Mouse (Mus musculus): Measurements from ENCODE around the gene Col15a1. TPM values are rescaled to one million over a fixed set of nuclear protein-coding genes. Genes with fewer than 3 reads are reported as not detected.
A peak's percentile ranks its signal among the peaks of the same experiment; 100 is the strongest.

The Col15a1 gene
- polyA plus RNA-seq, 1 experiment: 17.2 TPM

DNA sequence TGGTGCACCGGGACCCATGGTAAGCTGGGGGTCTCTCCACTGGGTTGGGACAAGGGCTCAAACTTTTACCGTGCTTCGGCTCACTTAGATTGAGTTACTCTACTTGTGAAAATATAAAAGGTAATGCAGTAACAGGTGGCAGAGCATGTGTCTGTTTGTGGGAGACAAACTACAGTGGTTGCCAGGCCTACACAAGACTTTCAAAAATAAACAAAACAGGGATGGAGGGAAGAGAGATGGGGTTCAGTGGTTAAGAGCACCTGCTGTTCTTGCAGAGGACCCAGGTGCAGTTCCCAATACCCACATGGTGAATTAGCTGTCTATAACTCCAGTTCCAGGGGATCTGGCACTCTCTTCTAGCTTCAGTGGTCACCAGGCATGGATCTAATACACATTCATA, 81.6 kb downstream of the Col15a1 start:
- no peak for DNase-seq (ENCODE audit: low read depth)
- no peak for TF ChIP-seq POLR2A (IDR thresholded peaks at IDR 0.05; ENCODE audit: borderline replicate concordance, extremely low read depth, insufficient read depth, insufficient read length, poor library complexity, severe bottlenecking)
- no peak for TF ChIP-seq CTCF (IDR thresholded peaks at IDR 0.05; ENCODE audit: borderline replicate concordance, extremely low read depth, insufficient read depth, insufficient read length)

DNA sequence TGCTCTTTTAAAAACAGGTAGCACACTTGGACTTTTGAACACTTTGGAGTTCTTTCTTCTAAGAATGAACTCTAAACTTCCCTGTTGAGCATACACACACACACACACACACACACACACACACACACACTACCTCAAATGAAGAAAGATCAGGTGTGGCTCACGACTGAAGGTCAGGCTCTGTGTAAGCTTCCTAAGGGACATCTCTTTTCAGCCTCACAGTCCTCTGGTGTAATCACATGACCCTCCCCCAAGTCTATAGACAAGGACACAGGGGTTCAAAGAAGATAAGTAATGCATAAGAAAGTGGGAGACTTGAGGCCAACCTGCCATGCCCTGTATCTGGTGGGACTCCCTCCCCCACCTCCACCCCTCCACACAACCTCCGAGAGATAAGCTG, 82.5 kb downstream of the Col15a1 start:
- TF ChIP-seq POLR2A (IDR thresholded peaks at IDR 0.05; ENCODE audit: borderline replicate concordance, extremely low read depth, insufficient read depth, insufficient read length, poor library complexity, severe bottlenecking): no peak
- no peak for TF ChIP-seq CTCF (IDR thresholded peaks at IDR 0.05; ENCODE audit: borderline replicate concordance, extremely low read depth, insufficient read depth, insufficient read length)

DNA sequence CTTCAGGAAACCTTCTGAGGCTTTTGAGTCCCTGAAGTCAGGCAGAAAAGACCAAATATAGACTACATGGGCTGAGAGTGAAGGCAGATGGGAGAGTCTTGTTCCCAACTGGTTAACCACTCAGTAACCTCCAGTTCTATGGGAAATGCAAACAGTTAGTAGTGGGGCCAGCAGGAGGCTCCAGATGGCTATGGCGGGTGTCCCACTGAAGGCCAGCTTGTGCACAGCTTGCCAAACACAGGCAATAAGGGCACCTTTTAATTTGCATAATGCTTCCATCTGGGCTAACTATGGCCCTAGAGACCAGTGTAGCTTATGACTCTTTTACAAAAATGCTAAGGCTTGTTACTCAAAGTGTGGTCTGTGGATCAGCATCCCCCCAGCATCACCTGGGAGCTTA, 83.1 kb downstream of the Col15a1 start:
- DNase-seq (ENCODE audit: low read depth): peak; percentile 85
- TF ChIP-seq CTCF (IDR thresholded peaks at IDR 0.05; ENCODE audit: borderline replicate concordance, extremely low read depth, insufficient read depth, insufficient read length): no peak
- TF ChIP-seq POLR2A (IDR thresholded peaks at IDR 0.05; ENCODE audit: borderline replicate concordance, extremely low read depth, insufficient read depth, insufficient read length, poor library complexity, severe bottlenecking): no peak

More for the DNA sequence above, 82.5 kb downstream of the Col15a1 start:
- DNase-seq (ENCODE audit: low read depth): no peak

DNA sequence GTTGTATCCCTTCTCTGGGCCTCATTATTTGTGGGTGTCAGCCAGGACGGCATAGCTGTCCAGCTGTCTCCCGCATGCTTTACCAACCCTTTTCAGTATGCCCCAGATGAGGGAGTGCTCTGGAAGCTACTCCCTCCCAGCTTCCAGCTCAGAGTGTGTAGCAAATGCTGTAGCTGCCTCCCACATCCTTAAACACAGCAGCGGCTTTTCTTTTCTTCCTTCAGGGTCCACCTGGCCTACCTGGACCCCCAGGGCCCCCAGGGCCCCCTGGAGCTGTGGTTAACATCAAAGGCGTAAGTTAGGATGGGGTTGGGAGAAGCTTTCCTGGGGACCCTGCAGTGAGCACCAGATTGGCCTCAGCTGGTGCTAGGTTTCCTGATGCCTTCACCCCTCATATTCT, 85.0 kb downstream of the Col15a1 start:
- TF ChIP-seq CTCF (IDR thresholded peaks at IDR 0.05; ENCODE audit: borderline replicate concordance, extremely low read depth, insufficient read depth, insufficient read length): no peak
- no peak for TF ChIP-seq POLR2A (IDR thresholded peaks at IDR 0.05; ENCODE audit: borderline replicate concordance, extremely low read depth, insufficient read depth, insufficient read length, poor library complexity, severe bottlenecking)
- DNase-seq (ENCODE audit: low read depth): peak; percentile 12

DNA sequence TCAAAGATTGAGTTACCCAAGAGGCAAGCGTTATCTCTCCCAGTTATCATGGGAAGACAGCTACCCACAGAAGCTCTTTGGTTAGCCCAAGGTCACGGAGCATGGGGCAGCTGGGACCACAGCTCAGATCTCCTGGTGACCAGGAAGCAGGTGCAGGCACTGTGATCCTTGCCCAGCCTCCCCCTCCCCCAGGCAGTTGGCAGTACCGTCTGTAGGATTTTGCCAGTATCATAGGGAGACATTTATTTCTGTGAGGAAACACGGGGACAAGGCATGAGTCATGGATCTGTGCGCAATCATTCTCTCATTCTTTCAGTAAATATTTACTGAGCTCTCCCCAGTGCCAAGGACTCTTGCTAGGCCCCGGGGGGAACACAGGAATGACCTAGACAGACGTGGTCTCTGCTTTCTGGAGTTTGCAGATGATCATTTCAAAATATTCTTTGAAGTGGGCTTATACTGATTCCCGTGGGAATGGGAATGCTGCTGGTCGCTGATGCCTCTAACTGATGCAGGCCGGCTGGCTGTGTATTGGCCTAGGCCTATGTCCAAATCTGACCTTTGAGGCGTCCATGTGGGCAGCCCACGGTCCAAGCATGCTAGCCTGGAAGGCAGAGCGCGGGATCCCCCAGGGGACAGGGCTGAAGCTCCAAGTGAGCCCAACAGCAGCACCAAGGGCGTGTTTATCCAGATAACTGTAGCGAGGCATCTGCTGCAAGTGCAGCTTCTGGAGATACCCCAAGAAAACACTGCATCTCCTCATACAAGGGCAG, 86.0 kb downstream of the Col15a1 start:
- peak; percentile 34 for DNase-seq (ENCODE audit: low read depth)
- TF ChIP-seq POLR2A (IDR thresholded peaks at IDR 0.05; ENCODE audit: borderline replicate concordance, extremely low read depth, insufficient read depth, insufficient read length, poor library complexity, severe bottlenecking): no peak
- TF ChIP-seq CTCF (IDR thresholded peaks at IDR 0.05; ENCODE audit: borderline replicate concordance, extremely low read depth, insufficient read depth, insufficient read length): no peak

DNA sequence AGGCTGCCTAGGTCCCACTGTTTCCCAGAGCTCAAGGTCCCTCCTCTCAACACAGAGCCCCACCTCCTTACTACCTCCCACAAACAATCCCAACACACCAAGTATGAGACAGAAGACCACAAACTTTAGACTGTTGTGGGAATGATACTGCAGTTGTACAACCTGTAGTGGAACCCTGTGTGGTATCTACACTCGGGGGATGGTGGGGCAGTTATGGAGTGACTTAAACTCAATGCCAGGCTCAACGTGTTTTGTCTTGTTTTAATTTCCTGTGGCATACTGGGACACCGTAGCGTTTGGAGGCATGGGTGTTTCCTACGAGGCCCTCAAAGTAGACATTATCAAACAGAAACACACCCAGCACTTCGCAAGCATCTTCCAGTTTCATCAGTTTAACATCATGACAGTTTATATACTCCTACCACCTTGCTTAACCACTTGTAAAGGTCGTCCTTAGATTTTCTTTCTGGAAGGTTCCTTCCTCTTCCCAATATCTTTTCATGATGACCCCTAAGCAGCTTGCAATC, 86.6 kb downstream of the Col15a1 start:
- no peak for DNase-seq (ENCODE audit: low read depth)
- TF ChIP-seq POLR2A (IDR thresholded peaks at IDR 0.05; ENCODE audit: borderline replicate concordance, extremely low read depth, insufficient read depth, insufficient read length, poor library complexity, severe bottlenecking) (no peak), CTCF (IDR thresholded peaks at IDR 0.05; ENCODE audit: borderline replicate concordance, extremely low read depth, insufficient read depth, insufficient read length) (no peak)

DNA sequence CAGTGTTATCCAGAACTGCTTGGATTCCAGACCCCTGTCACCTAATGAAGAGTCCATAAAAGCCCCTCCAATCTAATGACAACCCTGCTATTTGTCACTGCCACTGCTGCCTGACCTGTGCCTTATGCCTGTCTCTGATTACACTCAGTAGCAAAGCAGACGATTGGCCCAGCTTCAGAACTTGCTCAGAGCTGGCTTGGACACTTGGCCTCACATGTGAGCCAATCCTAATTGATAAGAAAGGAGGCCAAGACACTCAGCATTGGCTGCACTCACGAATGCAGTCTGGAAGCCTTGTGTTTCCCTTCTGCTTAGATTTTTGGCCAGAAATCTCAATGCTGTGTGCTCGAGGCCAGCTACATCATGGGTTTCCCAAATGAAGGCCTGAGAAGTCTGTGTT, 87.6 kb downstream of the Col15a1 start:
- TF ChIP-seq POLR2A (IDR thresholded peaks at IDR 0.05; ENCODE audit: borderline replicate concordance, extremely low read depth, insufficient read depth, insufficient read length, poor library complexity, severe bottlenecking) (no peak), CTCF (IDR thresholded peaks at IDR 0.05; ENCODE audit: borderline replicate concordance, extremely low read depth, insufficient read depth, insufficient read length) (no peak)
- DNase-seq (ENCODE audit: low read depth): peak; percentile 52

DNA sequence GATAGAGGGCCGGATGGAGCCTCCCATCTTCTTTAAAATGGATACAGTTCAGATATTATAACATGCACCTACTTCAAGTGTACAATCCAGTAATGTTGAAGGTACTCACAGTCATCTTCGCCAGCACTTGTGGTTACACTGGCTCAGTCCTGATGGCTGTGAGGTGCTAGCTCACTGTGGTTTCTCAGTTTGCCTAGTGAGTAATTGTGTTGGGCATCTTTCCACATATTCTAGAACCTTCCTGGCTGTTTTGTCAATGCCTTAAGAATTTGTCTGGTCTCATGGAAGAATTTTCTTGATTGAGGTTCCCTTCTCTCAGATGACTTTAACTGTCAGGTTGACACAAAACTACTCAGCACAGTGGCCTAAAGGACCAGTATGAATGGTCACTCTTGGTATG, 92.7 kb downstream of the Col15a1 start:
- DNase-seq (ENCODE audit: low read depth): no peak
- TF ChIP-seq CTCF (IDR thresholded peaks at IDR 0.05; ENCODE audit: borderline replicate concordance, extremely low read depth, insufficient read depth, insufficient read length) (no peak), POLR2A (IDR thresholded peaks at IDR 0.05; ENCODE audit: borderline replicate concordance, extremely low read depth, insufficient read depth, insufficient read length, poor library complexity, severe bottlenecking) (no peak)

DNA sequence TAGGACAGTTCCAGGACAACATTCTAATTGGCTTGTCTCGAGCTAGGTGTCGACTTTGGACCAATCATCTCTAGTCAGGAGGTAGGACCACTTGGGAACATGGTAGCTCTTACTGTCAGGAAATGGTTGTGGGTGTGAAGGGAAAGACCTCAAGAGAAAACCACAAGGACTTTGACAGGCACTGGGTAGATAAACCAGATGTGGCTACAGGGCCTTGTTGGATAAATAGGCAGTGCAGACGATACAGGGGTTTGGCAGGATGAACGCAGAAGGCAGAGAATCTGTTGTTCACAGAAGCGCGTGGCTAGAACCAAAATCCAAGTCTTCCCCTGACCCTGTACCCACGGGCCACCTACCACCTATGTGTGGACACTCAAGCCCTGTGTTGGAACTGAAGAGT, 94.6 kb downstream of the Col15a1 start:
- DNase-seq (ENCODE audit: low read depth): no peak
- TF ChIP-seq POLR2A (IDR thresholded peaks at IDR 0.05; ENCODE audit: borderline replicate concordance, extremely low read depth, insufficient read depth, insufficient read length, poor library complexity, severe bottlenecking): no peak
- no peak for TF ChIP-seq CTCF (IDR thresholded peaks at IDR 0.05; ENCODE audit: borderline replicate concordance, extremely low read depth, insufficient read depth, insufficient read length)

DNA sequence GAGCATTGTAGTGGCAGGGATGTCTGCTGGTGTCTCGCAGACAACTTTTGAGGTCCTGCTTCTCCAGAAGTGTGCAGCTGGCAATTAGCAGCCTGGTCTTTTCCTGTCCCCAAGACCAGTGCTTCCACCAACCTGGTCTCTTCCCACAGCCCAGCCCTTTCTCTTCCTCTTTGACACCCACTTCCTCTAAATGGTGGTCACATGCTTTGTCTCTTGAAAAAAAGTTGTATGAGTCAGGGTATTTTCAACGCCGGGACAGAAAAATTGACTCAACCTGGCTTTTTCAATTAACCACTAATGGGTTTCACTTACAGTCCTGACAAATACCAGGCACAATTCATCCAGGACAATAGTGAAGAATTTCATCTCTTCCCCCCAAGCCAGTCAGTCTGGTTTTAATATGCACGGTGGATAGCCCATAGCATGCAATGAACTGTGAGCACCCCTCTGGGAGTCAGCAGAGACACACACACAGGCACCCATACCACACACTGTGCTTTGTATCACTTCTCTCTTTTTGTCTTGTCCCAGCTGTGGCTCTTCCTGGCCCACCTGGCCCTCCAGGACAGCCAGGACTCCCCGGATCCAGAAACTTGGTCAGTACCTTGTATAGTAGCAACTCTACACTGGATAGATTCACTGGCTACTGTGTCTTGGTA, 95.5 kb downstream of the Col15a1 start:
- TF ChIP-seq POLR2A (IDR thresholded peaks at IDR 0.05; ENCODE audit: borderline replicate concordance, extremely low read depth, insufficient read depth, insufficient read length, poor library complexity, severe bottlenecking) (no peak), CTCF (IDR thresholded peaks at IDR 0.05; ENCODE audit: borderline replicate concordance, extremely low read depth, insufficient read depth, insufficient read length) (no peak)
- no peak for DNase-seq (ENCODE audit: low read depth)

DNA sequence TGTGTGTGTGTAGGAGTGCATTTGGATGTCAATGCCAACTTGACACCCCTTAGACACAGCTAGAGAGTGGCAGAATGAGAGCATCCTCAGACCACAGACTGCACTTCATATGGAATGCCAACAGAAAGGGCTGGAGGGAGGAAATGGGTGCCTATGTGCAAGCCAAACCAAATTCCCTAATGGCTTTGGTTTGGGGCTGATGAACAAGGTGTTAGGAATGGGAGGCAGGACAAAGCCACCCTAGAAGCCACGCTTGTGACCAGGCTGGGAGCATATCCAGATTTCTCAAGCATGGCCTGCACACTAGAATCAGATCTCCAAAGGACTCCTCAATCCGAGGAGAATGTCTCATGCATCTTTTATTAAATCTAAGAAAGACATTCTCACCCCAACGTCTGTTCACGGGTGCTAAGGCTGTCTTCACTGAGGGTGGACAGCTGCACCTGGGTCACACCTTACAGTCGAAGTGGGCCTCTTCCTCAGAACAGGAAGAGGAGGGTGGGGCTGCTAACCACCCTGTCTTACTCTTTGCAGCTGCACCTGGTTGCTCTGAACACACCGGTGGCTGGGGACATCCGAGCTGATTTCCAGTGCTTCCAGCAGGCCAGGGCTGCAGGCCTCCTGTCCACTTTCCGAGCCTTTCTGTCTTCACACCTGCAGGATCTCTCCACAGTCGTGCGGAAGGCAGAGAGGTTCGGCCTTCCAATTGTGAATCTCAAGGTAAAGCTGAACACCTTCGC, 102.1 kb downstream of the Col15a1 start:
- TF ChIP-seq CTCF (IDR thresholded peaks at IDR 0.05; ENCODE audit: borderline replicate concordance, extremely low read depth, insufficient read depth, insufficient read length): no peak
- no peak for TF ChIP-seq POLR2A (IDR thresholded peaks at IDR 0.05; ENCODE audit: borderline replicate concordance, extremely low read depth, insufficient read depth, insufficient read length, poor library complexity, severe bottlenecking)

More for the DNA sequence above, 102.1 kb downstream of the Col15a1 start:
- no peak for DNase-seq (ENCODE audit: low read depth)
